ENCODE assay signal across 11 mouse cellular contexts in genomic region chr6:25013288-25013606, GRCm38 (mm10). TPM values are rescaled to one million over a fixed set of nuclear protein-coding genes. Genes with fewer than 3 reads are reported as not detected.
A peak's percentile ranks its signal among the peaks of the same experiment; 100 is the strongest.
DNase-seq lines count a peak whose midpoint lies in the region; ATAC-seq and TF ChIP-seq lines count a peak whose summit lies in the region.
"Had no signal": no experiment of that assay in that cellular context is flagged by ENCODE, and none has a peak within 500 bp of the region (broad histone marks: within the 10 kb centered on the region; RNA-seq: fewer than 3 reads in every experiment).

No protein-coding gene starts in this region.

- H3K9ac ChIP-seq in forebrain, embryonic 11.5 days (ENCODE audit: low read length) = no peak overlapping the region
- no peak overlapping the region for H3K9ac ChIP-seq in forebrain, postnatal 0 days
- H3K9ac ChIP-seq in neural tube, embryonic 13.5 days = no peak overlapping the region
- no peak overlapping the region for H3K9ac ChIP-seq in neural tube, embryonic 15.5 days (replicated peaks)
- no peak overlapping the region for H3K9ac ChIP-seq in hindbrain, embryonic 15.5 days
- H3K9ac ChIP-seq: limb, embryonic 12.5 days had no signal

- no peaks in the 10 kb centered on the region for H3K9me3 ChIP-seq in forebrain, embryonic 11.5 days (ENCODE audit: control insufficient read depth, low read length)
- no peaks in the 10 kb centered on the region for H3K9me3 ChIP-seq in forebrain, postnatal 0 days (ENCODE audit: low read length)
- no peaks in the 10 kb centered on the region for H3K9me3 ChIP-seq in neural tube, embryonic 13.5 days
- H3K9me3 ChIP-seq in neural tube, embryonic 15.5 days (replicated peaks) = no peaks in the 10 kb centered on the region
- no peaks in the 10 kb centered on the region for H3K9me3 ChIP-seq in hindbrain, embryonic 15.5 days
- H3K9me3 ChIP-seq: limb, embryonic 12.5 days had no signal

- no peak overlapping the region for H3K27ac ChIP-seq in forebrain, embryonic 11.5 days (ENCODE audit: low read depth, low read length)
- no peak overlapping the region for H3K27ac ChIP-seq in forebrain, postnatal 0 days (ENCODE audit: low read depth, low read length)
- H3K27ac ChIP-seq in neural tube, embryonic 13.5 days (replicated peaks) = peak overlapping the region; percentile 52
- H3K27ac ChIP-seq in neural tube, embryonic 15.5 days (replicated peaks) = no peak overlapping the region
- no peak overlapping the region for H3K27ac ChIP-seq in hindbrain, embryonic 15.5 days (replicated peaks)
- H3K27ac ChIP-seq: limb, embryonic 12.5 days had no signal

- no peak for DNase-seq in forebrain, embryonic 11.5 days (ENCODE audit: low spot score)
- DNase-seq in forebrain, postnatal 0 days = no peak
- DNase-seq in liver = no peak
- no peak for DNase-seq in urinary bladder, adult 18-20 months (ENCODE audit: low spot score in 2 of 2)
- no peak for DNase-seq in heart, adult 9 months (ENCODE audit: low spot score in 2 of 2)
- DNase-seq: lung, adult 2 months had no signal

- no peak overlapping the region for H3K4me3 ChIP-seq in forebrain, embryonic 11.5 days (ENCODE audit: low read depth, low read length)
- no peak overlapping the region for H3K4me3 ChIP-seq in forebrain, postnatal 0 days (ENCODE audit: low read depth, low read length)
- H3K4me3 ChIP-seq in neural tube, embryonic 13.5 days = no peak overlapping the region
- H3K4me3 ChIP-seq in neural tube, embryonic 15.5 days (replicated peaks) = no peak overlapping the region
- H3K4me3 ChIP-seq in hindbrain, embryonic 15.5 days = no peak overlapping the region
- H3K4me3 ChIP-seq: limb, embryonic 12.5 days had no signal

- H3K4me1 ChIP-seq in forebrain, embryonic 11.5 days (replicated peaks; ENCODE audit: control insufficient read depth, insufficient read depth, low read length) = no peaks in the 10 kb centered on the region
- H3K4me1 ChIP-seq in forebrain, postnatal 0 days (ENCODE audit: insufficient read depth) = no peaks in the 10 kb centered on the region
- peaks cover 15% of the 10 kb centered on the region for H3K4me1 ChIP-seq in neural tube, embryonic 13.5 days (replicated peaks)
- no peaks in the 10 kb centered on the region for H3K4me1 ChIP-seq in neural tube, embryonic 15.5 days
- no peaks in the 10 kb centered on the region; the same call in 1 of the 2 replicates for H3K4me1 ChIP-seq in hindbrain, embryonic 15.5 days (replicated peaks)
- H3K4me1 ChIP-seq: limb, embryonic 12.5 days had no signal

- ATAC-seq in forebrain, embryonic 11.5 days (replicated peaks; ENCODE audit: low FRiP score) = 0 out of 2 replicates have a peak, but pooled peaks have one; percentile 24
- ATAC-seq in forebrain, postnatal 0 days = no peak
- peak; percentile 63 for ATAC-seq in neural tube, embryonic 13.5 days (ENCODE audit: low read depth)
- ATAC-seq in neural tube, embryonic 15.5 days (ENCODE audit: low FRiP score) = no peak
- peak; percentile 78; the same call in 1 of the 2 replicates for ATAC-seq in hindbrain, embryonic 15.5 days (ENCODE audit: low FRiP score, low read depth)

- 51% methylated on average over 3 of the region's 3 CpGs for WGBS in forebrain, embryonic 11.5 days
- 14% methylated on average over 3 of the region's 3 CpGs for WGBS in forebrain, postnatal 0 days
- WGBS in neural tube, embryonic 13.5 days = 19% methylated on average over 3 of the region's 3 CpGs
- 19% methylated on average over 3 of the region's 3 CpGs for WGBS in neural tube, embryonic 15.5 days
- 26% methylated on average over 3 of the region's 3 CpGs for WGBS in hindbrain, embryonic 15.5 days

- no peaks in the 10 kb centered on the region for H3K36me3 ChIP-seq in forebrain, embryonic 11.5 days (ENCODE audit: control insufficient read depth, insufficient read depth, low read length)
- H3K36me3 ChIP-seq in forebrain, postnatal 0 days (ENCODE audit: insufficient read depth) = no peaks in the 10 kb centered on the region
- no peaks in the 10 kb centered on the region for H3K36me3 ChIP-seq in neural tube, embryonic 13.5 days
- H3K36me3 ChIP-seq in neural tube, embryonic 15.5 days = no peaks in the 10 kb centered on the region
- no peaks in the 10 kb centered on the region for H3K36me3 ChIP-seq in hindbrain, embryonic 15.5 days
- H3K36me3 ChIP-seq: limb, embryonic 12.5 days had no signal

- no peak overlapping the region for H3K4me2 ChIP-seq in forebrain, embryonic 11.5 days (ENCODE audit: low read depth, low read length, severe bottlenecking)
- no peak overlapping the region for H3K4me2 ChIP-seq in forebrain, postnatal 0 days (ENCODE audit: low read depth)
- H3K4me2 ChIP-seq in neural tube, embryonic 13.5 days = 0 out of 2 replicates have a peak overlapping the region, but pooled peaks have one; percentile 9
- H3K4me2 ChIP-seq in neural tube, embryonic 15.5 days = no peak overlapping the region
- no peak overlapping the region for H3K4me2 ChIP-seq in hindbrain, embryonic 15.5 days
- H3K4me2 ChIP-seq: limb, embryonic 12.5 days had no signal

- no peaks in the 10 kb centered on the region for H3K27me3 ChIP-seq in forebrain, embryonic 11.5 days (ENCODE audit: control insufficient read depth, insufficient read depth, low read length)
- no peaks in the 10 kb centered on the region for H3K27me3 ChIP-seq in forebrain, postnatal 0 days (ENCODE audit: insufficient read depth, low read length)
- no peaks in the 10 kb centered on the region for H3K27me3 ChIP-seq in neural tube, embryonic 13.5 days
- H3K27me3 ChIP-seq in neural tube, embryonic 15.5 days (replicated peaks) = no peaks in the 10 kb centered on the region
- no peaks in the 10 kb centered on the region for H3K27me3 ChIP-seq in hindbrain, embryonic 15.5 days
- H3K27me3 ChIP-seq: limb, embryonic 12.5 days had no signal

- TF ChIP-seq CTCF in forebrain, postnatal 0 days (IDR thresholded peaks at IDR 0.05; ENCODE audit: low read depth) = no peak

RNA-seq across cellular contexts. Expression of gene Tmem229a, which starts 57.1 kb away (rescaled TPM):
- polyA plus RNA-seq in forebrain, embryonic 11.5 days (2014; fragmentation: Nextera tagmentation; extraction: Ambion mirVana) = 1.8 and 2.0 TPM in 2 replicates
- 9.8 and 13.6 TPM in 2 replicates for total RNA-seq in forebrain, postnatal 0 days (2014; rRNA removed)
- polyA plus RNA-seq in forebrain, postnatal 0 days (2015; fragmentation: Nextera tagmentation; extraction: Ambion mirVana) = 2.5 and 4.1 TPM in 2 replicates
- polyA plus RNA-seq in neural tube, embryonic 13.5 days (2015; fragmentation: Nextera tagmentation; extraction: Ambion mirVana) = 3.9 and 4.5 TPM in 2 replicates
- polyA plus RNA-seq in neural tube, embryonic 15.5 days (2015; fragmentation: Nextera tagmentation; extraction: Ambion mirVana) = 4.4 and 4.7 TPM in 2 replicates
- polyA plus RNA-seq in hindbrain, embryonic 15.5 days (2015; fragmentation: Nextera tagmentation; extraction: Ambion mirVana) = 5.6 and 5.8 TPM in 2 replicates
- total RNA-seq: neutrophil, adult 5-6 weeks had no signal

Comparison
In these comparisons a context has a peak if more than half of its experiments do, and no peak if none do; other contexts are left out.
1. ATAC-seq: peak in forebrain, embryonic 11.5 days (single experiment), neural tube, embryonic 13.5 days (single experiment) and hindbrain, embryonic 15.5 days (single experiment); none in forebrain, postnatal 0 days (single experiment) and neural tube, embryonic 15.5 days (single experiment).